Mouse (Mus musculus) frontal cortex, postnatal 25 days (tissue): ENCODE measurements at regions not wholly inside any gene's neighbourhood (a gene's known extent, or its start where the extent isn't known, plus 50 kb on each side); places are given as distances from the start of the nearest gene placed in this dataset.
A peak's percentile ranks its signal among the peaks of the same experiment; 100 is the strongest.

Experiments
- DNase-seq, 2 experiments: peaks; one replicate each; pipeline ENCODE4 v3.0.0; 2022; ENCODE audit warnings: low spot score in 2 of 2

DNA sequence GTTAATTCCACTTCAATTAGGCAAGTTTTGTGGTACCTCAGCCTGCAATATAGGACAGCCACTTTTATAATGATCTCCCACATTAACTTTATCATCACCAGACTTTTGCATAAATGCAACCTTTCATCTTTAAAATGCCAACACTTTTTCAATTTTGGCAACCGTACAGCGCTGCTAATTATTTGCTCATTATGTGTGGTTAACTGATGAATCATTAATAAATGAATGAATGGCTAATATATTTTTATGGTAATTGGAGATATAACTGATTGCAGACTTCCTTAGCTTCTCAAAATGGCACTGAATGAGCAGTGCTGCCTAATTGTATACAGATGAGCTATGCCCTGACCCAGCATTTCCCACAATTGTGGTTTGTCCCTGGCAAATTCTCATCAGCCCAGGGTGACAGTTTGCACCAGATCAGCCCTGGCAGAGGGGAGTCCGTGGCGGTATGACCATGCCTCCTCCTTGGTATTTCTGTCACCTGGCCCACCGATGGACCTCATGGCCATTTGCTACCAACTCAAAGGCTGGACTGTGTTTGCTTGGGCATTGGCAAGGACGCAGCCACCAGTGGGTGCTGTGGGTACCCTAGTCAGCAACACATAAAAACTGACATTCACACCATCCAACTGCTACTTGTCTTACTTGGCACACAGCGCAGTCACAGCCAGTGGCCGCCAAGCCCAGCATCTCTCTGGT, 173.7 kb upstream of the Lmo4 start:
- no peak for DNase-seq

DNA sequence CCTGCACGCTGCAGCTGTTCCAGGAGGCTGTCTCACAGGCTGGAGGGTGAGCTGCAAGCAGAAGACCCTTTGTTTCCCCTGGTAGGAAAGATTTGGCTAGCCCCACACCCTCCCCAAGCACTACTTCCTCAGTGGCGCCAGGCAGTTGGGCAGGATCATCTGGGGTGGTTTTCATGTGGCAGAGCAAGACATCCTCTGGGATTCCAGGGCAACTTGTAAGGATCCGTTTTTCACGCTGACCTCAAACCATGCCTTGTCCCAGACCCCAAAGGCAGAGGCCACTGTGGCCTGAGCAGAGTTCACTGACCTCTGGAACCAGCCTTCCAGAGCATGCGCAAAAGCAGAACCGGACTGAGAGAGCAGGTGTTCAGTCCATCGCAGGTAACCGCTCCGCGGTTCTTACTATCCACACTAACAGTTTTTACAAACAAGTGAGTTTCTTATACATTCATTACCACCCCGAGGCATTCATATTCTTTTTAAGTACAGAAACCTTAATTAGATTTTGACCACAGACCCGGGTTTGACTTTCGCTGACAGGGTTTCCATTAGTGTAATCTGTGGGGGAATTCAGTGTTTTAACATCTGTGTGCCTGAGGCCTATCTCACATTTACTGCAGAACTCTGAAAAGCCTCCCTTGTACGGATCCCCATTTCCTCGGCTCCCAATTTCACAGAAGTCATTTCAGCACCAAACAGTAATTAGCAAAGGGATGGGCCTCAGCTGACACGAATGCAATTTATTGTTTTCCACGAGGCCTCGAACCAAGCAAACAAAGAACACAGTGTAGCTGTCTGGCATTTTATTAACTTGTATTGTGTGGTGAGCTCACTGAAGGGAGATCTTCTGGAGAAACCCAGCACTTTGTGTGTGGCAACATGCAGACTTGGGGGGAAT, 172.9 kb upstream of the Lmo4 start:
- no peak for DNase-seq

DNA sequence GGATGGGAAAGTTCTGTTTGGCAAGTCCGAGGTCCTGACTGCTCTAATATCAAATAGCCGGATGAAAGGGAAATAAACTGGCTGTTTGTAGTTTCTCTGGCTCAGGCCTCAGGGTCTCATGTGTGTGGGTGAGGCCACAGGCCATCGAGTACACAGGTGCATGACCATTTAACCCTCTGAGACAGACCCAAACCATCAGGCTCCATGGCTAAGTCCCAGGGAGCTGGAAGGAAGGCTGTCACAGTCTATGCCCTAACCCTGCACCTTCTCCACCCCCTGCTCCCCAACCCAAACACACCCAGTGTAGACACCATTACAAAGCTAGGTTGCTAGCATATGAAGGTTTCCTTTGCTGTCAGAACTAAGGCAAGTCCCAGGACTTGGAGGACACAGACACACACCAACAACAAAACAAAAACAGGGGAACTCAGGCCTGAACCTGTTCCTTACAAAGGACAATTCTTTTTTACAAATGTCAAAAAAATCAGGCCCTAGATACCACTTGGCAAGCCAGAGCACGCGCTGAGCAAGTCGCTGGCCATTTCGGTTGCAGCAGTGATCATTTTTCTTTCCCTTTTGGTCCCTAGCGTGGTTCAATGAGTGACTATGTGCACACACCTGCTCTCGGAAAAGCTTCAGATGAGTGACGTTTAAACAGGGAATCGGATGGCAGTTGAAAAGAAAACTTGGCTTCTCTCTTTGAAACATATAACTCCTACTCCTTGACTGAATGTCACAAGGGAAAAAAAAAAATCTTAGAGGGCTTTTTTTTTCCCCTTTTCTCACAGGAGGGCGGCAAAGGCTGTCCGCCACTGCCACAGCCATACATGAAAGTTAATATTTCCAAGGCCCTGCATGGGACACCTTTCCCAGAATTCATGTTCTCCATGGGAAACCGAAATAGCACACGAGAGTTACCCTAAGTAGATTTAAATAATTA, 171.7 kb upstream of the Lmo4 start:
- no peak for DNase-seq

DNA sequence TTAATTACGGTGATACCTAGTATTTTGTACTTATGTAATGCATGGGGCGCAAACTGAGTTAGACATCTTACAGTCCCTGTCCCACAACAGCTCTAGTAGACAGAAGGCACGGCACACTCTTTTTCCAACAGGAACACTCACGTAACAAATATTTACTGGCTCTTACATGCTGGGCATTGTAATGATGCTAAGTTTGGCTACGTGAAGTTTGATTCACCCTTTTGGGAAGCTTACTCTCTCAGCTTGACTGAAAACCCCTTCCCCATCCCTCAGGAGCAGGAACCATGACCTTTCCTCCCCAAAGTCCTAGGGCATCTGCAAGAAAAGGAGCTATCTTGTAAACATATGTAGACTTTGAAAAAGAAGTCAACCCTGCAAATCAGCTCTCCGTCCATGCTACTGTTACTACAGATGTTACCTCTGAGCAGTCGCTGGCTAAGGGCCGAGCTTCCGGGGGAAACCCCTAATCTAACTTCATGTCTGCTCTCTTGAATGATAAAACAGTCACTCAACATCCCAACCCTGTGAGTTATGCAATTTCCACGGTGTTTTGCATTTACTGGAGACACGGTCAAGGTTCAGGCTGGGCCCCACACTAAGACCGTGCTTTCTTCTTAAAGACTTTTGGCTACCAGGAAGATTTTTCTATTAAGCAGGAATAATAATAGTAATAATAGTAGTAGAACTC, 170.8 kb upstream of the Lmo4 start:
- DNase-seq: no peak

DNA sequence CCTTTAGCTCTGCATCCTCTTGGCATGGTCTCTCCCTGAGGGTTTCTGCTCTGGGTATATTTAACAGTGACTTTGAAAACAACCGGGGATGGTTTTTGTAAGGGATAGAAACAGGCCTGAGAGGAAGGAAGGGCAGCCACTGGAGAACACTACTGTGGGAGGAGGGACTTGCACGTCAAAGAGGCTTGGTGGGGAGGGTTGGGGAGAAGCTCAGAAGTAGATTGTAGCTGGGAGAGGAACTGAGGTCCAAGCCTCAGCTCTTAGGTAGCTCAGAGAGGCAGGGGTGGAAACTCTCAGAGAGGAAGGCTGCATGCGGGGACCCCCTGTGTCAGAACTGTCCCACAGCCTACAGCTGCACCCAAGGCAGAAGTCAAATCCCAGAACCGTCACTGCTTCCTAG, 163.3 kb upstream of the Lmo4 start:
- DNase-seq: no peak

DNA sequence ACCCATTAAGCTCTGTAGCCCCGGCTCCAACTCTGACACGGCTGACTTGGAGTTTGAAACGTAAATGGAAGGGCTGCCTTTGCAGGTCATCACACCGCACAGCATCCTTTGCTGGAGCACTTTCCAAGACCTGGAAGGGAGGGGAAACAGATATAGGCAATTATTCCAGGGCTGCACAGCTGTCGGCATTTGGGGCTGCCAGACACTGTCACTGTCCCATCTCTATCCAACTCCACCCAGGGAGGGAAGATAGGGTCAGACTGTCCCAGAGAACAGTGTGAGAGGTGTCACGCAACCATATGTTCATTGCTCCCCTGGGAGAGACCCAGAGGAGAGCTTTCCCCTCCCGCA, 162.7 kb upstream of the Lmo4 start:
- DNase-seq: no peak

DNA sequence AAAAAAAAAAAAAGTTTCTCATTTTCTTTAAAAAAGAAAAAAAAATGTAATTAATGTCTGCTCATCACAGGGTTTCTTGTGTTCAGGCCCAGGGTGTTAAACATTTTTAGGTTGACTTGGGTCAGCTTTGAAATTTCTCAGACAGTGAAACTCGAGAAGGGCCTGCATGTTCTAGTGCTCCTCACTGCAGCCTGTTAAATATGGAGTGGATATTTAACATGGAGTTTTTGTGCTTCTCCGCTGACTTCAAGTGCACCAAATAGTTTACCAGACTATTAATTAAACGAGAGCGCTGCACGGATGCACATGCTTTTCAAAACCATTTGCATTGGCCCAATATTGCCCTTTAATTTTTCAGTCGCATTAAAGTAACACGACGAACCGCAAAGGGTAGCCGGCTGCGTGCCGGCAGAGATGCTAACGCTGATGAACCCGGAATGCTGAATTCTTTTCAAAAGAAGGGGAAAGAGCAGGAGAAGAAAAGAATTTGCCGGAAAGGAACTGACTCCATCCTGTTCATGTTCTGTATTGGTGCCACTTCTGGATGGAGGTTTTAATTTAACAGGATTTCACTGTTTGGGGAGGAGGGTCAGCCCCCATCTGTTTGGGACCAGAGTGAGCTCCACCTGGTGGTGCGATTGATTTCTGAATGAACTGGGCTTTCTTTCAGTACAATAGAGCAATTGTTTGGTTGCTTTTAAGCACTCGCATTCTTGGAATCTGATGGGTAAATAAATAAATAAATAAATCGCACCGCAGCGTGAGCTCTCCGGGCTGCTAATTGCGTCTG, 162.2 kb upstream of the Lmo4 start:
- DNase-seq: no peak

DNA sequence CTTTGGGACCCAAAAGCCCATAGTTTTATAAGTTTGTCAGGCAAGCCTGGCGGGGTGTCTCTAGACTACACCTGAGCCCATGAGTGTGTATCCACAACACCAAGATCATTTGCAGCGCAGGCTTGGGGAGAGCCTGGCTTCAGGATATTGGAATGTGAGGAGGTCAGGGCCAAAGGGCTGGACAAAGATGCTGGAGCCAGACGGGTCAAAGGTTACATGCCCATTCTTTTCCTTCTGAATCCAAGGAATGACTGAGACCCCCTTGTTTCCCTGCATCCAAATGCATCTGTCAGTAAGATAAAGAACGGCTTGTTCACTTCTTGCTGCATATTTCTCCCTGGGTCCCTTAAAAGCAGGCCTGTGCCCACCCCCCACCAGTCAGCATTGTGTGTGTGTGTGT, 160.9 kb upstream of the Lmo4 start:
- DNase-seq: no peak

DNA sequence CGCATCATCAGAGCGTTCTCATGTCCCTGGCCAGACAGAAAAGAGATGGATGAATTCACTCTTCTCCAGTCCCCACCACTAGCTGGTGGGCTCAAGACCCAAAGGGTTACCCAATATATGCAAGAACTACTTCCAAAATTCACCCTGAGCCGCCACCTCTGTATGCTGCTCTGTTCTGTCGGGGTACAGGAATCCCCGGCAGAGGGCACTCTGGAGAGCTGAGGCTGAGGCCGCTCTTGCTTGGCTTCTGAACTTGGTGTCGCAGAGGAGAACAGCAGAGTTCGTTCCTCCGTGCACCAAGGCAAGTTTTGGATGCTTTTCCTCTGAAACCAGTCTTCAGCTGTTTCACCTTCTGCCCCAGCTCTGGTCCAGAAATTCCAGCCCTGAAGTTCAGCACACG, 157.5 kb upstream of the Lmo4 start:
- DNase-seq: peak in 1 of 2 experiments; percentile 17

DNA sequence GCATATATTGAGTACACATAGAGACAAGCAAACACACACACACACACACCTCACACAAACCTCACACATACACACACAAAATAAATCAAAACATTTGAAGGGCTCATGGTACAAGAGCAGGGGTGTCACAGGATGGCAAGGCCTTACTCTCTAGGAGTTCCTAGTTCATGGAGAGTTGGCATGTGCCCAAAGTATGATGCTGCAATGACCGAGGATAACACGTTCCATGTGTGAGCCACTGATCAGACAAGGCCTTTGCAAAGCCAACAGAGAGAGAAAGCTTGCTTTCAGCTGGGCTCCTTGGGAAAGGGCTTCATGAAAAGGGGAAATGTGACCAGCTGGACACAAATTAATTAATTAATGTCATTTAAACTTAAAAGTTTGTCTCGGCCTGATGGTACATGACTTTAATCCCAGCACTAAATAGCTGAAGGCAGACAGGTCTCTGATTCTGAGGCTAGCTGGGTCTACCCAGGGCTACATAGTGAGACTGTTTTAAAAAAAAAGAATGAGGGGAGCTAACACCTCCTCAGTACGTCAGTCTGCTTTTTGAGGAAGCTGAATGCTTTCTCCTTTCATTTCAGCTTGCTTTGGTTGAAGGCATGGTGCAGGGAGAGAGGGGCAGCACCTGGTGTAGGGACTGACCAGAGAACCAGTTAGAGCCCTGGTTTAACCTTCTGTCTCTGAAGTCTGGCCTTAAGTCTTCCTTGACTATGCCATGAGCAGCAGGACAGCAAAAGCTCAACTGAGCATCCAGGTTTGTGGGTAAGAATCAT, 156.4 kb upstream of the Lmo4 start:
- DNase-seq: no peak

DNA sequence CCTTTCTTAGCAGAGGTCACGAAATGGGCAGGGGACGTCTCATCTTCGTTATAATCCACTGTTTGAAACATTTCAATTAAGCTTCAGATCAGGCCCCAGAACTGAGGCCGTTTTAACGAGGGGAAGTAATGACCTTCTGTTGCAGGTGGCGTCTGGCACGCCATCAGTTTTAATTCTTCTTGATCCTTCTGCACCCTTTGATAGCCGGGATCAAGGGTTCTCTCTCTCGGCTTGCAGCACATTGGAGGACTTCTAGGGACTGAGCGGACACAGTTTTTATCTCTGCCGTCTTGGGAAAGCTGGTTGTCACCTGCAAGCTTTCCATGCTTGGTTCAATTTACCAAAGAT, 151.9 kb upstream of the Lmo4 start:
- DNase-seq: no peak

DNA sequence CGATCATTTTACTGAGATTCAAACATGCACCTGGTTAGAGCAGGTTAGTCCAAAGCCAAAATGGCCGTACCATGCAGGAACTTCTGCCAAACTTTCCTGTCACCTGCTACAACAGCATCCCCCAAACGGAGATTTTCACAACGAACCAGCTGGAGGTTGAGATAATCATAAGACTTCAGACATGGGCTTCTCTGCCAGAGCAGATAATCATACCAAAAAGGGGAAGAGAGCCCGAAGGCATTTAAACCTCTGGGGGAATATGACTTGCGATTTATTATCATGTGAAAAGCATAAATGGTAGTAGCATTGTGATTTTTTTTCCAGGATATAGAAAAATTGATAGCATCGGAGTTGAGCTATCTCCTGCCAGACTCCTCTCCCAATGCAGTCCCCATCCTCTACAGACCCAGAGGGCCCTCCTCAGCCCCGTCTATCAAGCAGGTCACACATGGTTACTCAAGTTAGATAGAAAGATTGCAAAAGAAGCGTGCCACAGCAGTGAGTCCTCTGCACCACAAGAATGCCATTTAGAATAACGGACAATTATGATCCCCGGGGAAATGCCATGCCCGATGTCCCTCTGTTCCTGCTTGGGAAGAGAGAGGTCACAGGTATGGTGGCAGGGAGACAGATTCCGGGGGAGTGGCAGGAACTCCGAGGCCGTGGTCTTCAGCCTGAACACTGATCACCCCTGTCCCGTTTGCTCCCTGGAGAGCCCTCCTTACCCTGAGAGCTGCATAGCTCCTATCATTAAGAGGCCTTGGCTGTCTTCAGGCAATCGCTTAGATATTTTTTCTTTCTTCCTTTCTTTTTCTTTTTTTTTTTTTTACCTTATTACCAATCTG, 151.3 kb upstream of the Lmo4 start:
- DNase-seq: no peak

DNA sequence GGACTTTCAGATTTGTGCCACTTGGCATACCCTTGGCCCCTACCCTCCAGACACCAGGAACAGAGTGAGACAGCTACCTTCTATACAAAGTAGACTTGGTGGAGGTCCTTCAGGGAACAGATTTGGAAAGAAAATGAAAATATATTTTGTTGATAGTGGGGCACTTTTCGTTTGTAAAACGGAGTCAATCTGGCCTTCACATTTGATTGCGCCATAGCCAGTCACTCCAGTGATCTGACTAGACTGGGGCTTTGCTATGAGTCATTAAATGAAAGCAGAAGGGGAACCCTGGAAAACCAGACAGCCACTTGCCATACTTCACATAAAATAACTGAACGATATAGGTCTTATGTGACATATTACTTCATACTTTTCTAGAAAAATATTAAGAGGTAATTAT, 147.5 kb upstream of the Lmo4 start:
- no peak for DNase-seq

DNA sequence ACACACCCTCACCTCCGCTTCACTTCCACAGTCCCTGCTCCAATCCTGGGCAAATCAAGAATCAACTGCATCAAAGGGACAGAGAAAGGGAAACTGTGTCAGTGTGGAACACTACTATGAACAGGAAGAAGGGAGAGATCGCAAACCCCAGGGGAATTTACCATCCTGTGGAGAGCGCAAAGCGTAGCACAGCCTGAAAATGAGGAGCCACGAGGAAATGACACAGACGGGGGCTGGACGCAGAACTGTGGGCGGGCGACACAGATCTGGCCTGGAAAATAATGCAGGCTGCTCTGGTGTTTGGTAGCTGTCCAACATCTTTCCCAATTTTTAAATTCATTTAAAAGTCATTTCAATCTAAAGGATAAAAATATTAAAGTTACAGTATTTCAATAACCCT, 143.4 kb upstream of the Lmo4 start:
- DNase-seq: no peak

DNA sequence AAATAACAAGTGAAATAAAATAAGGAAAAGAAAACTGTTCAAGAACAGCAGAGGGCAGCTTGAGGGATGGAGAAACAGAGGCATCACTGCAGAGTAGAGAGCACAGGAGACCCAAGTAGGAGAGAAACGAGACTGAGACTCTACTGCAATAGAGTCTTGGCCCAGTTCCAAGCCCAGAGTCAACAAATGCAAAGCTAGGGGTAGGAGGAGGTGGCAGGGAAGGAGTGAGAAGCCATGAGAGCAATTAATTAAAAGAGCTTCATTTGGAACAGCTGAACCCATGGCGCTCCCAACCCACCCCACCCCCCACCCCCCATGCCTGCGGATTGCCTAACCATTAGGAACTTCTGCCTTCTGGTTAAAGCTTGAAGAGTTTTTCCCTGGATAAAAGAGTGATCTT, 130.2 kb upstream of the Lmo4 start:
- DNase-seq: no peak

DNA sequence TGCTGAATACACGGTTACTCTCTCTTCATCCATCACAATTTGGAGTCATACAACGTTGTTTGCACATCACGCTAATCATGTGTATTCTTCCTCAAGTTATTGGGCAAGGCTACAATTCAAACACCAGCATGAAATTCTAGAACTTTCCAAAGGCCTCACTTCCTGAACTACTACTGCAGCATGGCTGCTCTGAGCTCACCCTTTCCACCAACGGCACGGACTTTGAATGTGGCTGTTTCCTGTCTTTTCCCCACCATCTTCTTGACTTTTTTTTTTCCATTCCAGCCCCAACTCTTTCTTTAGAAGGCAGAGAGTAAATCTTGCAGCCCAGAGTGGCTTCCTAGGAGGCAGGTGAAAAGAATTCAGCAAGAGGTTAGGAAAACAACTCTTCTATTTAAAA, 129.2 kb upstream of the Lmo4 start:
- DNase-seq: no peak

DNA sequence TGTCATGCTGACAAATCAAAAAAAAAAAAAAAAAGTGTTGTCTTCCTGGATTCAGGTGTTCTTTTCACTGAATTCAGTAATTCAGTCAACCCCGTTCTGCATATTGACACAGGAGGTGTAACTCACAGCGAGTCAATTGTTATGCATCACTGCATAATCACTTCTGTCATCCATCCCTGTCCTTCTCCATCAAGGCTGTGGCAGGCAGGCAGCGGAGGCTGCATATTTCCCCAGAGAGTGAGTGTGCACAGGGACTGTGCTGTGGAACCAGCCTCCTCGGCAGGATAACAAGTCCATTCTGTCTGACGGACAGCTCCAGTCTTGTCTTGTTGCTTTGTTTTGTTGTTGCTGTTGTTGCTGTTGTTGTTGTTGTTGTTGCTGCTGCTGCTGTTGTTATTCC, 127.3 kb upstream of the Lmo4 start:
- DNase-seq: no peak

DNA sequence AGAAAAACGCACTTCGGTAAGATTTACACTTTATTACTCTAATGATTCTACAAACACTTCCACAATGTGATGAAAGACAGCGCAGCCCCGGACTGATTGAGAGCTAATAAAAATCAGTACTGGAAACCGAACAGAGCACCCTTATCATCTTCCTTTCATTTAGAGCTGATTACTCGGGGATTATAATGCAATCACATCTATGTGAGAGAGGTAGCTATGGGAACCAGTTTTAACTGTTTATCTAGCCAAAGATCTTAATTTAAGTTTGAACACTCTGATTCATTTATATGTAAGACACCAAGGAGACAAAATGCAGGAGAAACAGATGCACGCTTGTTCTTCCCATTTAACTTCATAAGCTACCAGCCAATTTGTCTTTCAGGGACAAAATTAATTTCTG, 124.1 kb upstream of the Lmo4 start:
- no peak for DNase-seq

DNA sequence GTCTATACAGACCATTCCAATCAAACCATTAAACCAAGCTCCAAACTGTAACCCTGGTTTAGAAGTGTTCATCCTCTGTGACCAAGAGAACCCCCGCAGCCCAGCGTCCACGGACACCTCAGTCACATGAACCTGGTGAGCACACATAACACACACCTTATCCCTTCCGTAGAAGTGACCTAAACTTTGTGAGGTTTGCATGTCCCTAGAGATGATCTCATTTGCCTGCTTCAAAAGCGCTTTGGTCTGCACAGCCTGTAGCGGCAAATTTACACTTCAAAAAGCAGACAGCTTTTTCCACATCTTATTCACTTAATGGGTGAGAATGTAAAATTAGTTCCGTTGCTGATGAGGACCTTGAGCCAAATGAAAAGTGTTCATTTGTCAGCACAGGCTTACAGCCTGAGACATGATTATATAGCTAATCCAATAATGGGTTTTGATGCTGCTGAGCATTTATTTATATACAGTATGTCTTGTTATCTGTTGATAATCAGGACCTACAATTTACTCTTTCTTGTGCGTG, 122.3 kb upstream of the Lmo4 start:
- no peak for DNase-seq
